Mouse (Mus musculus) heart, embryonic 11.5 days (tissue): ENCODE data around the gene Gpr160. TPM values are rescaled to one million over a fixed set of nuclear protein-coding genes. Genes with fewer than 3 reads are reported as not detected.

ENCODE experiments used
- ATAC-seq: fragments of 200-750 bp; cut with Nextera tagmentation; replicated peaks from 2 replicates; pipeline ENCODE4 v1.8.0; 2017; ENCODE audit warnings: moderate library complexity; ENCODE audit not compliant: insufficient number of reproducible peaks, low FRiP score, low TSS enrichment
- H3K27ac ChIP-seq: fragments of 300-500 bp; sonication (generic); 2 replicates; pipeline ENCODE4 v1.5.1; 2014; ENCODE audit warnings: mild to moderate bottlenecking, low read depth, low read length
- H3K27me3 ChIP-seq: fragments of 300-500 bp; sonication (generic); 2 replicates; pipeline ENCODE4 v1.6.1; 2014; ENCODE audit warnings: mild to moderate bottlenecking, low read length, mixed read lengths; ENCODE audit not compliant: control insufficient read depth, insufficient read depth
- H3K36me3 ChIP-seq: fragments of 300-500 bp; sonication (generic); 2 replicates; pipeline ENCODE4 v1.6.1; 2014; ENCODE audit warnings: mild to moderate bottlenecking, low read length, moderate library complexity, mixed read lengths; ENCODE audit not compliant: control insufficient read depth, insufficient read depth
- H3K4me1 ChIP-seq: fragments of 300-500 bp; sonication (generic); 2 replicates; pipeline ENCODE4 v1.6.1; 2014; ENCODE audit warnings: low read length; ENCODE audit not compliant: control insufficient read depth, insufficient read depth
- H3K4me2 ChIP-seq: fragments of 300-500 bp; sonication (generic); 2 replicates; pipeline ENCODE4 v1.6.1; 2014; ENCODE audit warnings: mild to moderate bottlenecking, moderate library complexity
- H3K4me3 ChIP-seq: fragments of 300-500 bp; sonication (generic); 2 replicates; pipeline ENCODE4 v1.5.1; 2014; ENCODE audit warnings: low read depth, low read length
- H3K9ac ChIP-seq: fragments of 300-500 bp; sonication (generic); 2 replicates; pipeline ENCODE4 v1.6.1; 2014; ENCODE audit warnings: mild to moderate bottlenecking, low read depth, low read length, moderate library complexity
- H3K9me3 ChIP-seq: fragments of 300-500 bp; sonication (generic); replicated peaks from 2 replicates; pipeline ENCODE4 v1.6.1; 2016; ENCODE audit warnings: low read length; ENCODE audit not compliant: control insufficient read depth
- WGBS: fragments of 180-500 bp; shearing (Covaris S2); extraction: QIAGEN DNeasy Blood & Tissue Kit; methylation state at CpG from one replicate; pipeline ENCODE4 v1.1.7; 2014; ENCODE audit not compliant: insufficient replicate concordance; 5-methylcytosine and 5-hydroxymethylcytosine counted together
- polyA plus RNA-seq: library from polyadenylated mRNA; unstranded; fragments of >200 nt; fragmentation: Nextera tagmentation; extraction: Ambion mirVana; gene quantifications from 2 replicates; pipeline ENCODE4 v1.2.1, GENCODE M21; 2014

The Gpr160 gene
- polyA plus RNA-seq = 0.62 and 1.2 TPM in 2 replicates

DNA sequence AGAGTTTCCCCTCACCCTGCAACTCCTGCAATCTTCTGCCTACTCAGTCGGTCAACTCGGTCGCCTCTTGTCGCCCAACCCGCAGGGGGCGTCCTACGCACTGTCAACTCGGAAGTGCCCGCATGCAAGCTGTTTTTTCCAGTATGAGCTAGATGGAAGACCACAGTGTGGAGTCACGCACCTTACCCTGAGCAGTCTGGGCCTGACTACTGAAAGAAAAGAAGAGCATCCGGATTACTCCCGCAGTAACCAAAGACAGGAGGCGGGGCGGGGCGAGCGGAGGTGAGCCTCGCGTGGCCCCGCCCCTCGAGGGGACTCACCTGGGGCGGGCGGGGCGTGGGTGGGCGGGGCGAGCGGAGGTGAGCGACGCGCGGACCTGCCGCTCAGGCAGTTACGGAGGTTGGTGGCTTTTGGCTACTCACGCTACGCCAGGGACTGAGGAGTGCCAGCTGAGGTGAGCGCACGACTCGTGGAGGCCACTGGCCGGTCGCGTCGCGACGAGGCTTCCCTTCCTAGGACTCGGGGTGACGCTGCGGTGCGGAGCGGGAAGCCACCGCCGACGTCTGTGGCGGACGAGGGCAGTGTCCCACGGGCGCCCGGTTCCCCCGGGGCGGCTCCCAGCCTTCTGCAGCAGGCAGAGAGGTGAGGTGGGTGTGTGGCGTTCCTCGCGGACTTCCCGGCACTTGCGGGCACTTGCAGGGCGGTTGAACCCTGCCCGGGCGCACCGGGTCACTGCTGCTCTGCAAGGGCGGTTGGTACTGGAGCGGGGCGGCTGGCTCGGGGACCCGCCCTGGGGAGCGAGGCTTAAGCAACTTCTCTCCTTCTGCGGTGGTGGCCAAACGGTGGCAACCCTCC is at the start of gene Gpr160:
Gpr160 (plus strand) TSS at position 347 of the 855 bp plus-strand sequence.
- Histone ChIP-seq H3K4me1 (peaks cover 3% of the 10 kb centered on the region), H3K36me3 (no peaks in the 10 kb centered on the region), H3K4me3 (peak within 1 kb of the TSS; percentile 67), H3K27ac (no peak within 1 kb of the TSS), H3K9me3 (no peaks in the 10 kb centered on the region), H3K27me3 (peaks cover 21% of the 10 kb centered on the region), H3K4me2 (peak within 1 kb of the TSS; percentile 97), H3K9ac (peak within 1 kb of the TSS; percentile 63)
- peak; percentile 63 for ATAC-seq
- under 1% methylated on average over 73 of the region's 75 CpGs for WGBS

DNA sequence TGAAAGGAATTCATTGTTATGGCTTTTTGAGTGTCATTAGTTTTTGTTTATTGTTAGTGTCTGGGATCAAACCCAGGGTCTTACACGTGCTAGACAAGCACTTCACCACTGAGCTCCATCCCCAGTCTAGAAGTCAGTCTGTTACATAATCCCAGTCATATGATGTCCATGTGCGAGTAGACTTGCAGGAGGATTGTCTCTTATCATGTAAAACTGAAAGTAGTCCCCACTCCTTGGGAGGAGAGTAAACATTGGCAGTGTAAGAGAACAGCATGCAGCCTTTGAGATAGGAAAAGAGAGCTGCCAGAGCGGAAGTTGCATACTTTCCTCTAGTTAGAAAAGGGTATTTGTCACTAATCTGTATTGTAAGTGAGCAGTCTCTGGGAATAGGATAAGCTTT is 42.9 kb upstream of the Gpr160 start:
- H3K9ac ChIP-seq = no peak overlapping the region
- ATAC-seq = no peak
- peaks cover 13% of the 10 kb centered on the region for H3K36me3 ChIP-seq
- WGBS = 68% methylated on average over 3 of the region's 3 CpGs
- no peak overlapping the region for H3K27ac ChIP-seq
- H3K27me3 ChIP-seq = no peaks in the 10 kb centered on the region
- no peak overlapping the region for H3K4me2 ChIP-seq
- H3K9me3 ChIP-seq = no peaks in the 10 kb centered on the region
- H3K4me3 ChIP-seq = no peak overlapping the region
- H3K4me1 ChIP-seq = no peaks in the 10 kb centered on the region

DNA sequence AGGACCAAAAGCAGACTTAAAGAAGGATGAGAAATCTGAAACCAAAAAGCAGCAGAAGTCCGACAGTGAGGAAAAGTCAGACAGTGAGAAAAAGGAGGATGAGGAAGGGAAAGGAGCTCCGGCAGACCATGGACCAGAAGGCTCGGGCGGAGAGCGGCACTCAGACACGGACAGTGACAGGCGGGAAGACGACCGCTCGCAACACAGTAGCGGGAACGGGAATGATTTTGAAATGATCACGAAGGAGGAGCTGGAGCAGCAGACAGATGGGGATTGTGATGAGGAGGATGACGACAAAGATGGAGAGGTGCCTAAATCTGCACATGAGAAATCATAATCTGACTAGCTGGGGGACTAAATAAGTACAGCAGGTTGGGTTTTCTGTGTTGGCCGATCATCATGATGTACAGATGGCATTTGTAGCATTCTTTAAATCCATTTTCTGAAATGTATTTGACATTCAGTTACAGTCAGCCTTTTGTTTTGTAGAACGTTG is 37.1 kb upstream of the Gpr160 start:
- Histone ChIP-seq H3K9me3 (no peaks in the 10 kb centered on the region), H3K36me3 (peaks cover 15% of the 10 kb centered on the region), H3K9ac (no peak overlapping the region), H3K27me3 (no peaks in the 10 kb centered on the region), H3K4me2 (no peak overlapping the region), H3K27ac (no peak overlapping the region), H3K4me3 (no peak overlapping the region), H3K4me1 (no peaks in the 10 kb centered on the region)
- WGBS = 95% methylated on average over 16 of the region's 16 CpGs
- ATAC-seq = no peak

DNA sequence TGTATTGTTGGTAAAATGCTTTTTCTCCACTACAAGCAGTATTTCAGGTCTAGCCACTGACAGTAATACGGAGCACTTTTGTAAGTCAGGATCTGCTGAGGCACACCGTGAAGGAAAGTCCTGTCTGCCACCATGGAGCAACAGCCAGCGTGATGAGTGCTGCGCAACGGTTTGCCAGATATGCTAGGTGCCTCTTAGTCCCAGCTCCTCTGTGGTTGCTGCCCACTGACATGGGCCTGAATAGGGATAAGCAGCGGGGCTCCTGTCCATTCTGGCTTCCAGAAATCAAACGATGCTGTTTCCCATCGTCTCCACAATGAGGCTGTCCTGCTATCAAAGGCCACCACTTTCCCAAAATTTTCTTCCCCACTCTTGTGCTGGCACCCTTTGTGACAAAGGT is 33.6 kb upstream of the Gpr160 start:
- Histone ChIP-seq H3K9ac (no peak overlapping the region), H3K4me2 (no peak overlapping the region), H3K4me3 (no peak overlapping the region), H3K36me3 (peaks cover 11% of the 10 kb centered on the region), H3K9me3 (no peaks in the 10 kb centered on the region), H3K4me1 (no peaks in the 10 kb centered on the region), H3K27me3 (no peaks in the 10 kb centered on the region), H3K27ac (no peak overlapping the region)
- ATAC-seq = no peak
- 83% methylated on average over 8 of the region's 8 CpGs for WGBS

DNA sequence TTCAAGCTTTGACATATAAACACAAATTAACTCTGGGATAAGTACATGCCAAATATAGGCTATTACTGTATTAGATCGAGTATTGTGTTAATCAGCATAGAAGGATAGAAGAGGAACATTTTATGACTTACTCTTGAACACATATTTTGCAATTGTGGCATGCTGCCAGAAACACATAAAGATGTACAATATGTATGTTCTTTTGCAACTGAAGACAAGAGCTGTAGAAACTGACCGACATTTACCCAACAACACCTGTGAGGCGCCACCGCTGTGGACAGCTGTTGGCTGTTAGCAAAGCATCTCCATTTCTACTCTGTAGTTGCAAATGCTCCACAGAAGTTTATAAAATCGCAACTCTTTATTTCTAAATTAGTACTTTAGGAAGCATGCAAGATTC is 29.7 kb upstream of the Gpr160 start:
- H3K36me3 ChIP-seq = no peaks in the 10 kb centered on the region
- H3K27ac ChIP-seq = no peak overlapping the region
- H3K4me1 ChIP-seq = no peaks in the 10 kb centered on the region
- H3K4me2 ChIP-seq = no peak overlapping the region
- 92% methylated on average over 5 of the region's 5 CpGs for WGBS
- ATAC-seq = no peak
- H3K9me3 ChIP-seq = no peaks in the 10 kb centered on the region
- no peaks in the 10 kb centered on the region for H3K27me3 ChIP-seq
- H3K9ac ChIP-seq = no peak overlapping the region
- no peak overlapping the region for H3K4me3 ChIP-seq

DNA sequence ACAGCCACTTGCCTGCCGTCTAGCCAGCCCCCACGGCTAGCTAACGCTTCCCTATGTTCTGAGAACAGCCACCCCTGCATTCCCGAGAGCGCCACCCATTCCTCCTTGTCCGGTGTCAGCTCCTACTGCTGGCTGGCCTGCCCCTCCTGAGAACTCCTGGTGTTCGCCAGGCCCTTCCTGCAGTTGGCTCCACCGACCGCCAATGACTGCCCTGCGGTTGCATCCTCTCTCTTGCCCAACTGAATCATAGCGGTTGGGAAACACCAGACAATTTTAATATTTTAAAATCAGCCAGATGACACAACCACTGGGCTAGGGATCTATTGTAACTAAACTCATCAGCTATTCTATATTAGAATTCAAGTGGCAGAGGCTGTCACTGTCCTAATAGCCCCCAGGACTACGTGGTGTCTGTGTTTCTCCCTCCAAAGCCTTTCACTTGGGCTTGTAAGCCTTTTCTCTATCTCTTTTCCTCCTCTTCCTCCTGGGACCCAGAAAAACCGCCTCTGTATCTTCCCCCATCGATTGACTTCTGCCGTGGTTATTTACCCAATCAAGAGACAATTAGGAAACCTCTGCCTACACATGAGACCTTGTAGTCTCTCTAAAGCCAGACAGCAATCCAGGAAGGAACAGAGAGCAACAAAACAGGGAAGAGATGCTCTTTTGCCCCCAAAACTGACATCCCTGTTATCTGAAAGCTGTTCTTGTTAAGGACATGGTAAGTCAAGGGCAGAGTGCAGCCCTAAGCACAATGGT is 23.7 kb upstream of the Gpr160 start:
- WGBS = 62% methylated on average over 15 of the region's 15 CpGs
- no peak overlapping the region for H3K4me3 ChIP-seq
- H3K4me1 ChIP-seq = no peaks in the 10 kb centered on the region
- H3K9ac ChIP-seq = no peak overlapping the region
- no peaks in the 10 kb centered on the region for H3K36me3 ChIP-seq
- ATAC-seq = no peak
- no peak overlapping the region for H3K4me2 ChIP-seq
- no peaks in the 10 kb centered on the region for H3K27me3 ChIP-seq
- no peak overlapping the region for H3K27ac ChIP-seq
- H3K9me3 ChIP-seq = no peaks in the 10 kb centered on the region

DNA sequence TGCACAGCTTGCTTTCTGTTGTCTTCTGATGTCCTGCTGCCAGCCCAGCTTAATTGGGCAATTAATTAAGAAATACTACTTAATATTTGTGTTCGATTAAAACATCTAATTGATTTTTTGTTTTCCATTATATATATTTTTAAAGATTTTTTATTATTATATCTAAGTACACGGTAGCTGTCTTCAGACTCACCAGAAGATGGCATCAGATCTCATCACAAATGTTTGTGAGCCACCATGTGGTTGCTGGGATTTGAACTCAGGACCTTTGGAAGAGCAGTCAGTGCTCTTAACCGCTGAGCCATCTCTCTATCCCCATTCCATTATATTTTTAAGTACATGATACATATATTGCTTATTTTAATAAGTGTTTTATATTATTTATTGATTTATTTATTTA is 22.5 kb upstream of the Gpr160 start:
- Histone ChIP-seq H3K9me3 (no peaks in the 10 kb centered on the region), H3K4me3 (no peak overlapping the region), H3K27me3 (no peaks in the 10 kb centered on the region), H3K27ac (no peak overlapping the region), H3K4me1 (no peaks in the 10 kb centered on the region), H3K36me3 (no peaks in the 10 kb centered on the region), H3K9ac (no peak overlapping the region), H3K4me2 (no peak overlapping the region)
- no peak for ATAC-seq
- WGBS = 78% methylated on average over 3 of the region's 3 CpGs

DNA sequence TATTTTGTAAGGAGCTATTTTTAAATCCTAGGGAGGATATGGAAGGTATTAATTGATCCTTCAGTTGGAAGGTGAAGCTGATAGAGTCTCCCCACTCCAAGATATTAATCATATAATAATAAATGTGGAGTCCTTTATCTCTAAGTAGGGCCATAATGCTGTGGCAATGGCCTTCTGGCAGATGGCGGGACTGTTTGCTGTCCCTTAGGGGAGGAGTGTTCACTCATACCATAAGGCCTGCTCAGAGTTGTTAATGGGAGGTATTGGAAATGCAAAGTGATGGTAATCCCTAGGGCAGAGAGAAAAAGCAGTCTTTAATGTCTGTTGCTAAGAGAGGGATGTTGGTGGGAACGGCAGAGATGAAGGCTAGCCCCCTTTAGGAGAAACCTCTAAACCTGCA is 10.0 kb upstream of the Gpr160 start:
- Histone ChIP-seq H3K36me3 (no peaks in the 10 kb centered on the region), H3K27me3 (no peaks in the 10 kb centered on the region), H3K27ac (no peak overlapping the region), H3K4me2 (no peak overlapping the region), H3K4me3 (no peak overlapping the region), H3K9ac (no peak overlapping the region), H3K4me1 (no peaks in the 10 kb centered on the region), H3K9me3 (no peaks in the 10 kb centered on the region)
- 77% methylated on average over 2 of the region's 2 CpGs for WGBS
- no peak for ATAC-seq
